Mouse (Mus musculus) liver, embryonic 13.5 days (tissue): Measurements from ENCODE around the gene Gm14569. TPM values are rescaled to one million over a fixed set of nuclear protein-coding genes. Genes with fewer than 3 reads are reported as not detected.

Source experiments
- microRNA-seq: library from miRNA; unstranded; fragments of <30 nt; microRNA quantifications from one replicate; pipeline ENCODE4, GENCODE M21; 2016
- polyA plus RNA-seq: library from polyadenylated mRNA; unstranded; fragments of >200 nt; fragmentation: Nextera tagmentation; extraction: Ambion mirVana; gene quantifications from 2 replicates; pipeline ENCODE4 v1.2.1, GENCODE M21; 2015

Gm14569 gene
- polyA plus RNA-seq, 1 experiment from 2014 or later: not detected

Small RNAs within 50 kb of the gene (microRNA-seq; reads per million reads assigned to microRNA genes)
- not detected for gene Gm44485

Other genes with a start within 250 kb of the Gm14569 start
- 0.44 and 0.46 TPM in 2 replicates for gene Lonrf3, start 163.5 kb downstream of the Gm14569 start, polyA plus RNA-seq
- not detected in 2 replicates for gene Gm6268, start 90.5 kb downstream of the Gm14569 start, polyA plus RNA-seq
- 98.6 and 117 TPM in 2 replicates for gene Pgrmc1, start 106.4 kb upstream of the Gm14569 start, polyA plus RNA-seq
- gene Akap17b, start 153.6 kb upstream of the Gm14569 start, polyA plus RNA-seq: 0.62 and 0.71 TPM in 2 replicates